Mouse (Mus musculus): Measurements from ENCODE around the gene Arhgef9. TPM values are rescaled to one million over a fixed set of nuclear protein-coding genes. Genes with fewer than 3 reads are reported as not detected.

The Arhgef9 gene
- polyA plus RNA-seq (2016; fragmentation: Nextera tagmentation; extraction: Ambion mirVana): 15.7 and 20.0 TPM in 2 replicates

GRCm38 (mm10) chrX:95196104-95196919, at the start of gene Arhgef9:
Gene Arhgef9 (minus strand): TSS chrX:95196856.
- 22% methylated on average over 24 of the region's 24 CpGs for WGBS
- DNase-seq (ENCODE audit: low spot score): peak; percentile 37
- H3K27me3 ChIP-seq (ENCODE audit: low read depth, poor library complexity, severe bottlenecking): peaks cover 45% of the 10 kb centered on the region
- H3K4me1 ChIP-seq: peaks cover 15% of the 10 kb centered on the region
- H3K27ac ChIP-seq (replicated peaks): peak within 1 kb of the TSS; percentile 74
- H3K36me3 ChIP-seq: no peaks in the 10 kb centered on the region
- no peaks in the 10 kb centered on the region for H3K9me3 ChIP-seq (replicated peaks)
- peak within 1 kb of the TSS; percentile 54 for H3K4me3 ChIP-seq

DNA sequence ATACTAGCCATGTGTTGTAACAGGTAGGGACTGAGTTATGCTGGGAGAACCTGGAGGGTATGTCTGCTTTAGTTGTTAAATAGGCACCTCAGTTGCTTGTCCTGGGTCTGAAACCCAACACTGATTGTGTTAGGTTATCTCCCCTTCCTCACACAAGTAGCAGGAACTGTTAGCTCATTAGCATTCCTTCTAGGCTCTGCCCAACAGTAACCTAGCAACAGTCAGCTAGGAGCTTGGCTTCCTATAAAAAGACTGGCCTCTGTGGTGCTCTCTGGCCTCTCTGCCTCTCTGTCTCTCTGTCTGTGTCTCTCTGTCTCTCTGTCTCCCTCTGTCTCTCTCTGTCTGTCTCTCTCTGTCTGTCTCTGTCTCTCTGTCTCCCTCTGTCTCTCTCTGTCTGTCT, 42.2 kb upstream of the Arhgef9 start:
- DNase-seq (ENCODE audit: low spot score): peak; percentile 12
- H3K36me3 ChIP-seq: no peaks in the 10 kb centered on the region
- H3K4me1 ChIP-seq: peaks cover 10% of the 10 kb centered on the region
- no peak overlapping the region for H3K4me3 ChIP-seq
- H3K9me3 ChIP-seq (replicated peaks): no peaks in the 10 kb centered on the region
- H3K27ac ChIP-seq (replicated peaks): 0 out of 2 replicates have a peak overlapping the region, but pooled peaks have one; percentile 17
- H3K27me3 ChIP-seq (ENCODE audit: low read depth, poor library complexity, severe bottlenecking): no peaks in the 10 kb centered on the region

- no peak for DNase-seq (ENCODE audit: low spot score)
- Histone ChIP-seq H3K27ac (replicated peaks) (peak overlapping the region; percentile 74), H3K9me3 (replicated peaks) (no peaks in the 10 kb centered on the region)
Measured at GRCm38 (mm10) chrX:95195363-95196103, 1.1 kb downstream of the Arhgef9 start.

DNA sequence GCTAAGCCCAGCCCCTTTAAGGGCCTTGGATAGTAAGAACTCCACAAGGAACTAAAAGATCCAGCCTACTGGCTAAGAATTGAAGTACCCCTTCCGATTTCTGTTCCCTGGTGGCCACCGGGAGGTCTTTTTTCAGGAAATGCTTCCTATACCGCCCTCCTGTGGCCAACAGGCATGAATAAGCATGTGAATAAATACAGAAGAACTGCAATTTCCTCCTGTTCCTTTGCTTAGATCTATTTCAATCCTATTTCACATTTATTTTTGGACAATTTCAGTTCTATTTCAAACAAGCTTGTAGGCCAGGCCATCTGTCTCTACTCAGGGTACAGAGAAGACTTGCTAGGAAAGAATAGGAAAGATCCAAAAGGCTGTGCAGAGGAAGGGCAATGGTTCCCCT, 20.7 kb downstream of the Arhgef9 start:
- DNase-seq (ENCODE audit: low spot score): peak; percentile 42
- 16% methylated on average over 3 of the region's 3 CpGs for WGBS
- H3K27me3 ChIP-seq (ENCODE audit: low read depth, poor library complexity, severe bottlenecking): peaks cover 21% of the 10 kb centered on the region

More at GRCm38 (mm10) chrX:95195363-95196103, 1.1 kb downstream of the Arhgef9 start:
- Histone ChIP-seq H3K27me3 (ENCODE audit: low read depth, poor library complexity, severe bottlenecking) (peaks cover 42% of the 10 kb centered on the region), H3K4me1 (peaks cover 15% of the 10 kb centered on the region), H3K36me3 (no peaks in the 10 kb centered on the region), H3K4me3 (peak overlapping the region; percentile 54; the same call in 1 of the 2 replicates)
- WGBS: 56% methylated on average over 3 of the region's 3 CpGs

GRCm38 (mm10) chrX:95166317-95166716, 30.3 kb downstream of the Arhgef9 start:
- peaks cover 61% of the 10 kb centered on the region for H3K27me3 ChIP-seq (ENCODE audit: low read depth, poor library complexity, severe bottlenecking)
- no peaks in the 10 kb centered on the region for H3K36me3 ChIP-seq
- peak overlapping the region; percentile 87 for H3K27ac ChIP-seq (replicated peaks)
- DNase-seq (ENCODE audit: low spot score): peak; percentile 89
- no peaks in the 10 kb centered on the region for H3K9me3 ChIP-seq (replicated peaks)
- H3K4me1 ChIP-seq: peaks cover 37% of the 10 kb centered on the region
- peak overlapping the region; percentile 58 for H3K4me3 ChIP-seq
- WGBS: 19% methylated on average over 16 of the region's 16 CpGs

More for the DNA sequence above, 20.7 kb downstream of the Arhgef9 start:
- H3K27ac ChIP-seq (replicated peaks): no peak overlapping the region
- no peaks in the 10 kb centered on the region for H3K36me3 ChIP-seq
- no peak overlapping the region for H3K4me3 ChIP-seq
- no peaks in the 10 kb centered on the region for H3K4me1 ChIP-seq
- H3K9me3 ChIP-seq (replicated peaks): no peaks in the 10 kb centered on the region

DNA sequence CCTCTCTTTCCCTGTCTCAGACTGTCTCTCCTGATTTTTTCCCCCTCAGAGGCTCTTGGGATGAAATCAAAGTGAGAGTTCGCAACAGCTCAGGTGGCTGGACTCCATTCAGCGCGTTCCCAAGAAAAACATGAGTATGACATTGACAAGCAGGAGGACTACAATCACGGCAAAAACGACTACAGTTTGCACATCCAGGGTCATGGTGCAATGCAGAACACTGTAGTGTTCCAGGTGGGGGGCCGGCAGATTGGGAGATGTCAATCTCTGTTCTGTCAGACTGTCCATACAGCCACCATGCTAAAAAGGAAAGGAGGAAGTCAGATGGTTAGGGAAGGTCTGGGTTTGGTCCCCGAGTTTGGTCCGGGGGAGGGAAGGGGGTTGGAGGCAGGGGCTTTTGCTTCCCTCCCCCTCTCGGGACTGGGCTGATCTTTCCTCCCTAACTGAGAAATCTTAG, 31.0 kb downstream of the Arhgef9 start:
- H3K36me3 ChIP-seq: no peaks in the 10 kb centered on the region
- H3K9me3 ChIP-seq (replicated peaks): no peaks in the 10 kb centered on the region
- WGBS: 21% methylated on average over 9 of the region's 9 CpGs
- peaks cover 39% of the 10 kb centered on the region for H3K4me1 ChIP-seq
- peak; percentile 28 for DNase-seq (ENCODE audit: low spot score)
- peak overlapping the region; percentile 87 for H3K27ac ChIP-seq (replicated peaks)
- peaks cover 62% of the 10 kb centered on the region for H3K27me3 ChIP-seq (ENCODE audit: low read depth, poor library complexity, severe bottlenecking)
- H3K4me3 ChIP-seq: peak overlapping the region; percentile 58

DNA sequence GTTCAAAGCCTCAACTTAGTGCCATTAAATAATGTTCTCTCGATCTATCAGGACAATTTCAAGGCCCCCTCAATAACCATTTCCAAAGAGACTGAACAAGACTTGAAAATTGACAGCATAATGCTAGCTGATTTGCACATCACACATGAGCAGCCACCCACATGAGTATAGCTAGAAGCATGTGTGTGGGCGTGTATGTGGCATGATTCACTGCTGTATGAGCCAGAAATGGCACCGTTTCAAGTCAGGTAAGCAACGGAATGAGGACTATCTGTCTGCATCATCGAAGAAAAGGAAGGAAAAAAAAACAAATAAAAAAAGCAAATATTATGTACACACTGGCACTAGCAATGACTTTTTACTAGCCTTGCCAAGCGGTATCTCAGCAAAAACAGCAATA, 32.5 kb downstream of the Arhgef9 start:
- Histone ChIP-seq H3K9me3 (replicated peaks) (no peaks in the 10 kb centered on the region), H3K4me3 (peak overlapping the region; percentile 58), H3K4me1 (peaks cover 39% of the 10 kb centered on the region), H3K27me3 (ENCODE audit: low read depth, poor library complexity, severe bottlenecking) (peaks cover 70% of the 10 kb centered on the region), H3K27ac (replicated peaks) (0 out of 2 replicates have a peak overlapping the region, but pooled peaks have one; percentile 17), H3K36me3 (no peaks in the 10 kb centered on the region)
- WGBS: 67% methylated on average over 6 of the region's 6 CpGs
- DNase-seq (ENCODE audit: low spot score): no peak

DNA sequence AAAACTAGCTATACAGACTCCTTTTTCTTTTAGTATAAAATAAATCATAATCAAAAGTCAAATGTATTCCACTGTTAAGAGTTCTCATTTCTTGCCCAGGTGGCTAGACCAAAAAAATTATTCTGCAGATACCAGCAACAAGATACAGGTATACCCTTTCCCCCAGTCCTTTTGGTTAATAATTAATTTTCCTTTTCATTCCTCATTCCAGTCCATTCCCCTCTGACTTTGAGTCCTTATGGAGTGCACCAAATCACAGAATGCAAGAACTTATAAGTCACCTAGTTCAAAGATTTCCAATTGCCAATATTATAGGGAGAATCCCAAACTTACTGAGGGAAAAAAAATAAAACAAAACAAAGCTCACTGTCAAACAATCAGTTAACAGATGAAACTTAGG, 33.2 kb downstream of the Arhgef9 start:
- Histone ChIP-seq H3K36me3 (no peaks in the 10 kb centered on the region), H3K9me3 (replicated peaks) (no peaks in the 10 kb centered on the region), H3K4me1 (peaks cover 39% of the 10 kb centered on the region), H3K4me3 (peak overlapping the region; percentile 58), H3K27ac (replicated peaks) (no peak overlapping the region), H3K27me3 (ENCODE audit: low read depth, poor library complexity, severe bottlenecking) (peaks cover 75% of the 10 kb centered on the region)
- no peak for DNase-seq (ENCODE audit: low spot score)

GRCm38 (mm10) chrX:95156833-95157386, 39.7 kb downstream of the Arhgef9 start:
- H3K27ac ChIP-seq (replicated peaks): peak overlapping the region; percentile 42; the same call in 1 of the 2 replicates
- no peaks in the 10 kb centered on the region for H3K9me3 ChIP-seq (replicated peaks)
- peaks cover 74% of the 10 kb centered on the region for H3K27me3 ChIP-seq (ENCODE audit: low read depth, poor library complexity, severe bottlenecking)
- no peak overlapping the region for H3K4me3 ChIP-seq
- DNase-seq (ENCODE audit: low spot score): peak; percentile 17
- H3K36me3 ChIP-seq: no peaks in the 10 kb centered on the region
- peaks cover 27% of the 10 kb centered on the region for H3K4me1 ChIP-seq
- WGBS: 30% methylated on average over 9 of the region's 9 CpGs

- WGBS: 86% methylated on average over 4 of the region's 4 CpGs
- Histone ChIP-seq H3K4me1 (no peaks in the 10 kb centered on the region), H3K9me3 (replicated peaks) (no peaks in the 10 kb centered on the region), H3K4me3 (no peak overlapping the region), H3K27ac (replicated peaks) (no peak overlapping the region), H3K27me3 (ENCODE audit: low read depth, poor library complexity, severe bottlenecking) (peaks cover 65% of the 10 kb centered on the region), H3K36me3 (no peaks in the 10 kb centered on the region)
- DNase-seq (ENCODE audit: low spot score): no peak
Measured at GRCm38 (mm10) chrX:95138636-95139035, 58.0 kb downstream of the Arhgef9 start.

GRCm38 (mm10) chrX:95133502-95133901, 63.2 kb downstream of the Arhgef9 start:
- Histone ChIP-seq H3K27me3 (ENCODE audit: low read depth, poor library complexity, severe bottlenecking) (peaks cover 54% of the 10 kb centered on the region), H3K27ac (replicated peaks) (no peak overlapping the region), H3K4me1 (no peaks in the 10 kb centered on the region), H3K9me3 (replicated peaks) (no peaks in the 10 kb centered on the region), H3K4me3 (no peak overlapping the region), H3K36me3 (no peaks in the 10 kb centered on the region)
- no peak for DNase-seq (ENCODE audit: low spot score)
- WGBS: 92% methylated on average over 5 of the region's 5 CpGs

GRCm38 (mm10) chrX:95132996-95133395, 63.7 kb downstream of the Arhgef9 start:
- Histone ChIP-seq H3K27me3 (ENCODE audit: low read depth, poor library complexity, severe bottlenecking) (peaks cover 49% of the 10 kb centered on the region), H3K4me3 (no peak overlapping the region), H3K4me1 (no peaks in the 10 kb centered on the region), H3K36me3 (no peaks in the 10 kb centered on the region), H3K27ac (replicated peaks) (no peak overlapping the region), H3K9me3 (replicated peaks) (no peaks in the 10 kb centered on the region)
- no peak for DNase-seq (ENCODE audit: low spot score)
- 89% methylated on average over 1 of the region's 1 CpGs for WGBS

Measured in midbrain, embryonic 10.5 days (tissue).